Mouse (Mus musculus): ENCODE data around the gene Adamts3.

Gene Adamts3

GRCm38 (mm10) chr5:89814552-89814951, 68.6 kb downstream of the Adamts3 start:
- DNase-seq: no peak

GRCm38 (mm10) chr5:89800181-89800816, 82.8 kb downstream of the Adamts3 start:
- no peak for DNase-seq

GRCm38 (mm10) chr5:89793706-89794105, 89.4 kb downstream of the Adamts3 start:
- no peak for DNase-seq

- DNase-seq: no peak
Measured at GRCm38 (mm10) chr5:89784635-89785034, 98.5 kb downstream of the Adamts3 start.

GRCm38 (mm10) chr5:89779823-89780222, 103.3 kb downstream of the Adamts3 start:
- no peak for DNase-seq

GRCm38 (mm10) chr5:89778610-89779009, 104.5 kb downstream of the Adamts3 start:
- no peak for DNase-seq

- DNase-seq: no peak
Measured at GRCm38 (mm10) chr5:89777411-89777810, 105.7 kb downstream of the Adamts3 start.

GRCm38 (mm10) chr5:89770655-89771355, 112.3 kb downstream of the Adamts3 start:
- DNase-seq: no peak

GRCm38 (mm10) chr5:89763189-89764187, 119.6 kb downstream of the Adamts3 start:
- DNase-seq: no peak

- peak; percentile 36 for DNase-seq
Measured at GRCm38 (mm10) chr5:89760368-89760767, 122.8 kb downstream of the Adamts3 start.

- DNase-seq: no peak
Measured at GRCm38 (mm10) chr5:89751836-89752235, 131.3 kb downstream of the Adamts3 start.

- DNase-seq: no peak
Measured at GRCm38 (mm10) chr5:89748185-89748884, 134.8 kb downstream of the Adamts3 start.

- DNase-seq: no peak
Measured at GRCm38 (mm10) chr5:89747149-89747659, 135.9 kb downstream of the Adamts3 start.

- DNase-seq: no peak
Measured at GRCm38 (mm10) chr5:89745112-89745511, 138.0 kb downstream of the Adamts3 start.

- DNase-seq: no peak
Measured at GRCm38 (mm10) chr5:89734759-89735158, 148.4 kb downstream of the Adamts3 start.

GRCm38 (mm10) chr5:89730411-89730810, 152.7 kb downstream of the Adamts3 start:
- DNase-seq: no peak

GRCm38 (mm10) chr5:89728117-89728516, 155.0 kb downstream of the Adamts3 start:
- DNase-seq: no peak

GRCm38 (mm10) chr5:89727497-89728057, 155.6 kb downstream of the Adamts3 start:
- DNase-seq: no peak

GRCm38 (mm10) chr5:89714552-89714951, 168.6 kb downstream of the Adamts3 start:
- peak; percentile 29 for DNase-seq

GRCm38 (mm10) chr5:89711116-89711859, 171.8 kb downstream of the Adamts3 start:
- DNase-seq: no peak

- DNase-seq: no peak
Measured at GRCm38 (mm10) chr5:89709459-89709858, 173.7 kb downstream of the Adamts3 start.
